Mouse (Mus musculus) testis, adult 2 months (tissue): ENCODE data around the gene Dclre1c.
A peak's percentile ranks its signal among the peaks of the same experiment; 100 is the strongest.

Experiments used
- CTCF ChIP-seq: fragments of 200-500 bp; IDR thresholded peaks from 2 replicates; pipeline ENCODE4 v1.5.1; 2012; ENCODE audit warnings: low read depth, mild to moderate bottlenecking, inconsistent platforms, low read length, moderate library complexity; ENCODE audit not compliant: control insufficient read depth, insufficient read depth, insufficient replicate concordance
- POLR2A ChIP-seq: fragments of 200-500 bp; IDR thresholded peaks from 2 replicates; pipeline ENCODE4 v1.6.1; 2012; ENCODE audit warnings: low read depth, mild to moderate bottlenecking, inconsistent platforms, low read length, moderate library complexity; ENCODE audit not compliant: control insufficient read depth

GRCm38 (mm10) chr2:3423841-3424578 is at the start of gene Dclre1c:
- TF ChIP-seq POLR2A (peak; percentile 64), CTCF (no peak)
